Mouse (Mus musculus) hindbrain, embryonic 11.5 days (tissue): Measurements from ENCODE around the gene Nmnat3. TPM values are rescaled to one million over a fixed set of nuclear protein-coding genes. Genes with fewer than 3 reads are reported as not detected.

Experiments used
- ATAC-seq: fragments of 200-750 bp; cut with Nextera tagmentation; 2 replicates; pipeline ENCODE4 v1.8.0; 2017; ENCODE audit warnings: mild to moderate bottlenecking, moderate TSS enrichment, moderate library complexity; ENCODE audit not compliant: low FRiP score
- DNase-seq: peaks from one replicate; pipeline ENCODE4 v3.0.0-alpha.2; 2015; ENCODE audit warnings: low spot score
- H3K27ac ChIP-seq: fragments of 300-500 bp; sonication (generic); 2 replicates; pipeline ENCODE4 v1.5.1; 2014; ENCODE audit warnings: mild to moderate bottlenecking, low read depth, low read length
- H3K27me3 ChIP-seq: fragments of 300-500 bp; sonication (generic); 2 replicates; pipeline ENCODE4 v1.6.1; 2014; ENCODE audit warnings: mild to moderate bottlenecking, low read length, moderate library complexity, mixed read lengths; ENCODE audit not compliant: control insufficient read depth, insufficient read depth
- H3K36me3 ChIP-seq: fragments of 300-500 bp; sonication (generic); 2 replicates; pipeline ENCODE4 v1.6.1; 2014; ENCODE audit warnings: mild to moderate bottlenecking, low read length, moderate library complexity, mixed read lengths; ENCODE audit not compliant: control insufficient read depth, insufficient read depth
- H3K4me1 ChIP-seq: fragments of 300-500 bp; sonication (generic); replicated peaks from 2 replicates; pipeline ENCODE4 v1.6.1; 2014; ENCODE audit warnings: low read length, mixed read lengths; ENCODE audit not compliant: control insufficient read depth, insufficient read depth
- H3K4me2 ChIP-seq: fragments of 300-500 bp; sonication (generic); replicated peaks from 2 replicates; pipeline ENCODE4 v1.6.1; 2014; ENCODE audit warnings: mild to moderate bottlenecking, low read depth, low read length
- H3K4me3 ChIP-seq: fragments of 300-500 bp; sonication (generic); 2 replicates; pipeline ENCODE4 v1.5.1; 2014; ENCODE audit warnings: low read depth, low read length
- H3K9ac ChIP-seq: fragments of 300-500 bp; sonication (generic); 2 replicates; pipeline ENCODE4 v1.6.1; 2014; ENCODE audit warnings: low read depth, low read length
- H3K9me3 ChIP-seq: fragments of 300-500 bp; sonication (generic); 2 replicates; pipeline ENCODE4 v1.6.1; 2016; ENCODE audit warnings: low read length; ENCODE audit not compliant: control insufficient read depth
- WGBS: fragments of 180-500 bp; shearing (Covaris S2); extraction: QIAGEN DNeasy Blood & Tissue Kit; methylation state at CpG from one replicate; pipeline ENCODE4 v1.1.7; 2014; 5-methylcytosine and 5-hydroxymethylcytosine counted together
- polyA plus RNA-seq: library from polyadenylated mRNA; unstranded; fragments of >200 nt; fragmentation: Nextera tagmentation; extraction: Ambion mirVana; gene quantifications from 2 replicates; pipeline ENCODE4 v1.2.1, GENCODE M21; 2014

The Nmnat3 gene
- polyA plus RNA-seq, 1 experiment from 2014 or later = 3.2 TPM

DNA sequence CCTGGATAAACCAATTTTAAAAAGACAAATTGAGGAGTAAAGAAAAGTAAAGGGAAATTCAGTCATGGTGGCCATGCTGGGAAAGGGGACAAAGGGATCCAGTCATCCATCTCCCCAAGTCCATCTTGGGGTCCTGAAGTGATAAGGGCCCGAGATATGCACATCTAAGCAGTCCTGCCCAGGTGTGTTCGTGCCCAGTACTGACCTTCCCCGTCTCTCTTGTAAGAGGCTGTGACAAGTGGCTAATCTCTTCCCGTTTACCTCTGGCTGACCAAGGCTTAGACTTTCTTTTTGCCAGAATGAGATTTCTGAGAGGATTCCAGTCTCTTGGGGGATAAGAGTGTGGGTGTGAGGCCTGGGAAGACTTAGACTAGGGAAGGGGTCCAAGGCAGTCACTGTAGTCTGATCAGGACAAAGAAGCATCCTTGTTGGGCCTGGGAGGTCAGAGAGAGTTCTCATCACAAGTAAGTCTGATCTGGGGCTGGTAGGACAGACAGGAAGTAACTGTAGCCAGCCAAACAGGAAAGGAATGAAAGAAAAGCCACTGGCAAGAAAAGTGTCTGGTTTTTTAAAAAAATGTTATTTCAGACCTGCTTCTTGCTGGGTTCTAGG lies 140.8 kb downstream of the Nmnat3 start:
- Histone ChIP-seq H3K9me3 (no peaks in the 10 kb centered on the region), H3K4me3 (no peak overlapping the region), H3K27ac (no peak overlapping the region), H3K27me3 (peaks cover 8% of the 10 kb centered on the region), H3K4me2 (no peak overlapping the region), H3K9ac (no peak overlapping the region), H3K4me1 (peaks cover 13% of the 10 kb centered on the region), H3K36me3 (no peaks in the 10 kb centered on the region)
- ATAC-seq = no peak
- WGBS = 76% methylated on average over 4 of the region's 4 CpGs
- no peak for DNase-seq

DNA sequence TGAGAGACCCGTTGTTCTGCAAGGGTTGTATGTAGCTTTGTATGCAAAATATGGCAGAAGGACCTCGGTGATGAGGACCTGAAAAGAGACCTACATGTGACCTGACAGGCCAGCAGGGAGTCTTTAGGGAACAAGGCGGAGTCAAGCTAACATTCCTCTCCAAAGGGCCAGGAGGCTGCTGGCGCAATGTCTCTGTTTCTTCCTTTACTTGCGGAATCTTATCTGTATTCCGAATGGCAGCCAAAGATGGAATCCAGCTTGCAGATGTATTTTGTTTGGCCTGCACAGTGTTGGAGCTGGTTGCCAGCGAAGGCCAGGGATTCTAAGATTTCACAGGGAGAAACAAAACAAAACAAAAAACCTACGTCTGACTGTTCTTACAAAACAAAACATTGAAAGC lies 141.5 kb downstream of the Nmnat3 start:
- H3K27ac ChIP-seq = no peak overlapping the region
- H3K9ac ChIP-seq = no peak overlapping the region
- H3K4me2 ChIP-seq = no peak overlapping the region
- DNase-seq = no peak
- whole genome bisulfite sequencing = 58% methylated on average over 8 of the region's 8 CpGs
- no peak for ATAC-seq
- H3K27me3 ChIP-seq = peaks cover 8% of the 10 kb centered on the region
- no peak overlapping the region for H3K4me3 ChIP-seq
- H3K4me1 ChIP-seq = peaks cover 15% of the 10 kb centered on the region
- H3K36me3 ChIP-seq = no peaks in the 10 kb centered on the region
- H3K9me3 ChIP-seq = no peaks in the 10 kb centered on the region

DNA sequence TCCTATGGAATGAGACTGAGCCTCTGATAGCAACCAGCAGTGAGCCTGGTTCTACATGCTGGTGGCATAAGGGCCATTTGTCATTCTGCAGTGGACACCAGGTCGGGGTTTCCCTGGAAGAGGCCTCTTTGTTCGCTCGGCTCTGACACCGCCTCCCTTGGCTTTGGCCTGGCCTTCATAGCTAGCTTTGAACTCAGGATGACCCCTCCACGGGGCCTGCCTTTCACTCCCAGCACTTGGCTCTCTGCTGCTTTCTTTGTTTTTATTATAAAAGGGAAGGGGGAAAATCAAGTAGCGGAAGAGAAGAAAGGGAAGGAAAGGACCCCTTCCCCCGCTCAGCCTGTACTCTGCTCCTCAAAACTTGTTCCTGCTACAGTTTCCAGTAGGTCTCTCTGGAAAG lies 142.6 kb downstream of the Nmnat3 start:
- Histone ChIP-seq H3K27me3 (peaks cover 8% of the 10 kb centered on the region), H3K36me3 (no peaks in the 10 kb centered on the region), H3K4me2 (no peak overlapping the region), H3K9ac (no peak overlapping the region), H3K27ac (0 out of 2 replicates have a peak overlapping the region, but pooled peaks have one; percentile 4), H3K4me3 (no peak overlapping the region), H3K9me3 (no peaks in the 10 kb centered on the region), H3K4me1 (peaks cover 13% of the 10 kb centered on the region)
- peak; percentile 79 for ATAC-seq
- DNase-seq = peak; percentile 60
- WGBS = 6% methylated on average over 7 of the region's 7 CpGs

DNA sequence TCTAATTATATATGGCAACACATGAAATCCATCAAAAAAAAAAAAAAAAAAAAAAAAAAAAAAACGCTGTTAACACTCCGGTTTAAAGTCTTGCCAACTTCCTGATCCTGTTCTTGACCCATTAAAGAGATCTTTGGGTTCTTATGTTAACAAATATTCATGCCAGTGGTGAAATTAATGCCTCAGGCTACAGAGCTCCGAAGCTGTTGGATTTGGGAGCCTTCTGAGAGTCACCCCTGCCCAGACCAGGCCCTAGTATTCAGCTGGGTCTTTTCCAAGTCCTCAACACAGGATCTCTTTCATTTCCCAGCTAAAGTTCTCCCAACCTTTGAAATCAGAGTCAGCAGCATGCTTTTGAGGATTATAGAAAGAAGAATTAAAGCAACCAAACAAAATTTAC lies 143.3 kb downstream of the Nmnat3 start:
- no peak for ATAC-seq
- Histone ChIP-seq H3K27ac (no peak overlapping the region), H3K4me3 (no peak overlapping the region), H3K27me3 (peaks cover 8% of the 10 kb centered on the region), H3K4me1 (peaks cover 13% of the 10 kb centered on the region), H3K36me3 (no peaks in the 10 kb centered on the region), H3K9me3 (no peaks in the 10 kb centered on the region), H3K4me2 (no peak overlapping the region), H3K9ac (no peak overlapping the region)
- 77% methylated on average over 3 of the region's 3 CpGs for WGBS
- DNase-seq = no peak

DNA sequence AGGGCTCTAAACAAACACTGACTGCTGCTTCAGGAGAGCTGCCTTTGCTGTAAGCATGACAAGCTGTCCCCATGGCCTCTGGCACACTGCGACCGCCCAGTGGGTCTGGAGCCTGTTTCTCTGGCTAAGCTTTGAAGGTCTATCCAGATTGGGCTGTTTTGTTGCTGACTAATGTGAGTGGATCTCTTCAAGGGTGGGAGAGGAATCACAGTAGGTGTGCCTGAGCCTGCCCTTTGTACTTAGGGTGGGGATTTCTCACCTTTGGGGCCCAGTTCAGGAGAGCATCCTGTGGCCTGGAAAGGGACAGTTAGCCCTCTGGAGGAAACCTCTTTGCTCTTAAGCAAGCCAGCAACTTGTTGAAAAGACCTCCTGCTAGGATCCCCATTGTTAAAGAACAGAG lies 145.8 kb downstream of the Nmnat3 start:
- Histone ChIP-seq H3K9ac (no peak overlapping the region), H3K4me2 (no peak overlapping the region), H3K36me3 (no peaks in the 10 kb centered on the region), H3K4me3 (no peak overlapping the region), H3K27ac (no peak overlapping the region), H3K4me1 (peaks cover 13% of the 10 kb centered on the region), H3K27me3 (peaks cover 4% of the 10 kb centered on the region), H3K9me3 (no peaks in the 10 kb centered on the region)
- DNase-seq (no peak), ATAC-seq (no peak)
- 27% methylated on average over 2 of the region's 2 CpGs for WGBS

DNA sequence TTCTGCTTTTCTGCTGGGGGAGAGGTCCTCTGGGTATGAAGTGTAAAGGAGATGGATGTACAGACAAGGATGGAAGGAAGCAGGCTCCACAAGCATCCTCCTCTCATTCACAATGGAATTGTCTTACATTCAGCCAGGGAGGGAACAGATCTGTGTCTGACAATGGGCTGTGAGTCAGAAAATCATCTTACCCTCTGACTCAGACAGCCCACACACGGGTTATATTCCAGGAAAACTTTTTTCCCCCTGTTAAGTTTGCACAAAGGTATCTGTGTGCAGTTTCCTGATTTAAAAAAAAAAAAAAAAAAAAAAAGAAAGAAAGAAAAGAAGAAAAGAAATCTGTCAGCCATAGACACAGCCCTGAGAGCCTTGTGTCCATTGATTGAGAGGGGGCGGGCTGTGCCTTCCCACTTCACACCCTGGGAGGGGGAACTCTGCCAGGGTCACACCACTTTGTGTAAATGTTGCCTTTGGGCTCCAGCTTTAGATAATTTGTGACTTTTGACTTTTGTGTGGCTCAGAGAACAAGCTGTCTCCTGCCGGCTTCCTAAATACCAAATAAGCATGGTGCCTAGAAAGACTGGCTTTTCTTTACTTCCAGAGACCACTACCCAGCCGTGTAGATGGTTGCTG lies 146.8 kb downstream of the Nmnat3 start:
- peaks cover 4% of the 10 kb centered on the region for H3K27me3 ChIP-seq
- H3K27ac ChIP-seq = no peak overlapping the region

DNA sequence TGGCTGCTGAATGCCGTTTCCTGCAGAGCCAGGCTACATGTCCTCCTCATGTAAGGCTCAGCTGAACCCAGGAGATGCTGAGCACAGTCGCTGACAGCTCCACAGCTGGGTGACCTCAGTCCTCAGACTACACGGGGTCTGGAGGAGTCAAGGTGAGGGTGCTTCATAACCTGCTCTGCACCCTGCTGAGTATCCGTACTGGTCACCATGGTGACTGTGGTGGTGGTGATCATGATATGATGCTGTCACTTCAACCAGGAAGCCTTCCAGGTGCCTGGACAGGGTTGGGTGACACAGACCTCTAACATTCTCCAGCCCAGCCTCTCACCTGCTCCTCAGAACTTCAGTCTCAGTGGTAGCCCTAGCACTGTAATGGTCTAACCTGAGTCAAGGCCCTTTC lies 150.6 kb downstream of the Nmnat3 start:
- 0 out of 2 replicates have a peak, but pooled peaks cover 5% of the 10 kb centered on the region for H3K4me1 ChIP-seq
- no peak overlapping the region for H3K4me2 ChIP-seq
- no peak for ATAC-seq
- H3K36me3 ChIP-seq = no peaks in the 10 kb centered on the region
- no peaks in the 10 kb centered on the region for H3K27me3 ChIP-seq
- DNase-seq = no peak
- H3K4me3 ChIP-seq = no peak overlapping the region
- no peak overlapping the region for H3K9ac ChIP-seq
- 82% methylated on average over 4 of the region's 4 CpGs for WGBS
- H3K27ac ChIP-seq = no peak overlapping the region
- H3K9me3 ChIP-seq = no peaks in the 10 kb centered on the region

More for the DNA sequence above, 146.8 kb downstream of the Nmnat3 start:
- Histone ChIP-seq H3K4me3 (no peak overlapping the region), H3K36me3 (no peaks in the 10 kb centered on the region), H3K4me2 (no peak overlapping the region), H3K9me3 (no peaks in the 10 kb centered on the region), H3K4me1 (peaks cover 13% of the 10 kb centered on the region), H3K9ac (no peak overlapping the region)
- 22% methylated on average over 4 of the region's 4 CpGs for WGBS
- ATAC-seq = no peak
- peak; percentile 10 for DNase-seq

DNA sequence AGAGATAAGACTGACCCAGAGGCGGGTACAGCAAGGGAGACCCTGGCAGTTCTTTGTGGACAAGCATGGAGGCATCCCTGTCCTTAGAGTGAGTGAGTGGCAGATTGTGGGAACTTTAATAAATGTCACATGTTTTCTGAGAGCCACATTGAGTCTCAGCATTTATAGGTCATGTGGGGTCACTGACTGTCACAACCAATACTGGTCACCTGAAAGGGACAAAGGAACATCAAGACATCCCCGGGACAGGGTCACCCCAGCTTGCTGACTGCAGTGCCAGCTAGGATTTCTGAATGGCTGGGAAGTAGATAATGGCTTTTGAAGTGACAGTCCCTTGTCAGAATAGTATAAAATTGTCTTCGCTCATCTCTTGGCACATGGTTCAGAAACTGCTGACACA lies 151.9 kb downstream of the Nmnat3 start:
- no peak for DNase-seq
- no peak overlapping the region for H3K9ac ChIP-seq
- no peak for ATAC-seq
- H3K27me3 ChIP-seq = no peaks in the 10 kb centered on the region
- no peak overlapping the region for H3K4me3 ChIP-seq
- no peaks in the 10 kb centered on the region for H3K36me3 ChIP-seq
- no peaks in the 10 kb centered on the region for H3K4me1 ChIP-seq
- H3K4me2 ChIP-seq = no peak overlapping the region
- no peak overlapping the region for H3K27ac ChIP-seq
- no peaks in the 10 kb centered on the region for H3K9me3 ChIP-seq
- WGBS = 63% methylated on average over 3 of the region's 3 CpGs

DNA sequence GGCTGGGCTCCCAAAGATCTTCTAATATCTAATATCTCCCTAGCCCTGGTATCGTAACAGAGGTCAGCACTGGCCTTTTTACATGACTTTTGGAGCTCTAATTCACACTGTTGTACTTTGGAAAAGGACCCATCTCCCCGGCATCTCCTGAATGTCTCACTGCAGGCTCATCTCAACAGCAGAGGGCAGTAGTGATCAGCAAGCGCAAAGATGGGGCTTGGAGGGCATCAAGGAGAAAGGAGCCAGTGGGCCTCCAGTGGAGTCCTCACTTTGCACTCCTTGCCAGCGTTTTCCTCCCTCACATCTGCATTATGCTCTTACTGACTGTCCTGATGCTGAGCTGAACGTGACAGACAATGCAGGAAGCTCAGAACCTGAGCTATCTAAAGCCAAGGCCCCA lies 155.4 kb downstream of the Nmnat3 start:
- no peaks in the 10 kb centered on the region for H3K36me3 ChIP-seq
- DNase-seq = peak; percentile 57

More for the DNA sequence above, 155.4 kb downstream of the Nmnat3 start:
- WGBS = 67% methylated on average over 5 of the region's 5 CpGs
- no peak overlapping the region for H3K4me2 ChIP-seq
- ATAC-seq = no peak
- no peaks in the 10 kb centered on the region for H3K4me1 ChIP-seq
- no peak overlapping the region for H3K27ac ChIP-seq
- no peaks in the 10 kb centered on the region for H3K9me3 ChIP-seq
- H3K9ac ChIP-seq = no peak overlapping the region
- H3K27me3 ChIP-seq = no peaks in the 10 kb centered on the region
- H3K4me3 ChIP-seq = no peak overlapping the region
